Mouse (Mus musculus) regulatory T cell (primary cell): Measurements from ENCODE around the gene Tcl1.
"Not testable (repeated sequence)": the region's sequence is repeated elsewhere in the genome, so short reads cannot be mapped to it uniquely, and the experiment has no call there.

Source experiments
- in situ Hi-C: fragments of 300-600 bp; cut with MboI, MseI; formaldehyde crosslinking; loops from one replicate; pipeline ENCODE4 v1.15.1; 2025; ENCODE audit warnings: high pct_unique_total_duplicates

Gene Tcl1

DNA sequence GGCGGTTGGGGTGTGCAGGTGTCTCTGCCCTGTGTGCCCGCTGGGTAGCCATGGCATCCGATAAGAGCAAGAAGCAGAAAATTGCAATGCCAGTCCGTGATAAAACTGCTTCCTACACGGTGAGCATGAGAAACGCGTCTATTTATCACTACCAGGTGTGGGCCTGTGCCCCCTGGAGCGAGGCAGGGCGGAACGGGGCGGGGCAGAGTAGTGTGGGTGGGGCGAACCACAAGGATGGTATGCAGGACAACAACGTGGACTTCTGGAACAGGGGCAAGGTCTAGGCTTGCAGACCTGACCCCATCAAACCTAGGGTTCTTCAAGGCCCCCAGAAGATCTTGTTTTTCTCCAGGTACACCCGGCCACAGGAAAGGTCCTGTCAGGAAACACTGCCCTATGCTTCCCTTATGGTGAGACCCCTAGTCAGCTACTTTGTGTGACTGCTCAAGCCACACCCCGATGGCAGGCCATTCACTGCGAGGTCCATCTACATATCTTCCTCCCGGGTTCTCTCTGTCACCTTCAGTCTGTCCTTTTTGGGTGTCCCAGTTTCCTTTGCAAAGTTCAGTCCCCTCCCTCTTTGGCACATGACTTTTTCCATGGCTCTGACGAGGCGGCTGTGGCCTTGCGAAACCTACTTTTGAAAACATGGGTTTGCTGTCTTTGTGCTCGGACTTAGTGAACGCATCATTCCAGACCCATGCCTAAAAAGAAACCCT is at the start of gene Tcl1:
TSS of gene Tcl1 (minus strand) at position 193 of the 719 bp plus-strand sequence.
- in situ Hi-C loops = no loop called here

DNA sequence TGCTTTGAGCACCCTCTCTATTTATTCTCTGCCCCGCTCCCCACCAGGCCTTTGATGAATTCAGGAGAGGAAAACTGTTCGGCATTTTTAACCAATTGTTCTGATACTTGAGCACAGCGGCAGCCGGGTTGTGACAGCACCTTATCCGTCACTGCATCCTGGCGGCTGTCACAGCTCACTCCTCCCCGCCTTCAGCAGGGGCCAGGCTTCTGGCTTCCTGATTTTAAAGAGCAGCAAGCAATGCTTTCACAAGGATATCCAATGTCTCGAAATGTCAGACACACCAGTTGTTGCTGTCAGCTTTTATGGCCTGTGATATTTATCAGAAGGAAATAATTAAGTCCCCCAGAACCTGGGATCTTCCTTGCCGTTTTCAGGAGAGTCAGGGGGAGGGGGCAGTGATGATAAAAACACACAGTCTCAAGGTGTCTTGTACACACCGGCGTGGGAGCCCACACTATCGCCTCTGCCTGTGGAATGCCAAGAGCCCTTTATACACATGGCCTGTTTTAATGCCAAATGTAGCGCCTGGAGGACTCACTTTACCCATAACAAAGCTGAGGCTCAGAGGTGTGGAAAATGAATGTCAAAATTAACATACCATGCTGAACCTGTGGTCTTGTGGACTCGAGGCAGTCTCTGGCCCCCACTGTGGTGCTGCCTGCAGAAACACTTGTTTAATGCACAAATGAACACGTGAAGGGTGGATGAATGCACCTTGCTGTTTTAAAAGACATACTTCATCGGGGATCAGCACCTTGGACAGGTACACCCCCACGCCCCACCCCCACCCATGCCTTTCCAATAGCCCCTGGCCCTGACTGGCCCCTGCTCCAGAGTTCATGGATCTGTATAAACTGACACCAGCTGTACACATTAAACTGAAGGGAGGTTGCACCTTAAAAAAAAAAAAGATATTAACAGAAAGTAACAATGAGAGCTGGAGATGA is 48.7 kb upstream of the Tcl1 start:
- in situ Hi-C loops = no loop called here

DNA sequence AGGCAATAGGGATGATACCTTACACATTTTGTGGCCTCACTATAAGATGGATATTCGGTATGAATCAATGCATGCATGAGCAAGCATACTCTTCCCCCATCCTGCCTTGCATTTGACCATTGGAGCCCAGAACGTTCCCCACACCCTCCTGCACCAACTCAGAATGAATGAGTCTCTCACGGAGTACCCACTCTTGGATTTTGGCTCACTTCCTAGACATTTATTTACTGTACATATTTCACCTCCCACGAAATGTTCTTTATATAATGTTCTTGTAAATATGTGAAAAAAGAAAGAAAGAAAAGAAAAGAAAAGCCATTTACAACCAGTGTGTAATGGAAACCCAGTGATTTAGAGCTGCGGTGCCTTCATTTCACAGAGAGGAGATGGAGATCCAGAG is 44.5 kb upstream of the Tcl1 start:
- in situ Hi-C loops = no loop called here

DNA sequence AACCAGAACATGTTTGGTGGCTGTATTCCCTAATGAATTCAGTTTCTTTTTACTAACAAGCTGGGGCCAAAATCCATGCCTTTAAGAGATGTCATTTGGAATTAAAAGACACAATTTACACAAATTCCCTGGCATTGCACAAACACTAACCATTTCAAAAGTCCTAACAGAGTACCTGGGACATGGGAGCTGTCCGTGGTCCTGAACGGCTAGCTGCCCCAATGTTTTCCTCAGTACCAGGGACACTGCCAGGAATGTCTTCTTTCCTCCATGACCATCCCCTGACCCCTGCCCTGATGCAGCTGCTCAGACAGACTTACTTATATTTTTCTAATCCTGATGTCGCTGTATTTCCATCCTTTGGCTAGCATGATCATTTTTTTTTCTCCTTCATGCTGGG is 43.5 kb upstream of the Tcl1 start:
- in situ Hi-C loops = no loop called here

DNA sequence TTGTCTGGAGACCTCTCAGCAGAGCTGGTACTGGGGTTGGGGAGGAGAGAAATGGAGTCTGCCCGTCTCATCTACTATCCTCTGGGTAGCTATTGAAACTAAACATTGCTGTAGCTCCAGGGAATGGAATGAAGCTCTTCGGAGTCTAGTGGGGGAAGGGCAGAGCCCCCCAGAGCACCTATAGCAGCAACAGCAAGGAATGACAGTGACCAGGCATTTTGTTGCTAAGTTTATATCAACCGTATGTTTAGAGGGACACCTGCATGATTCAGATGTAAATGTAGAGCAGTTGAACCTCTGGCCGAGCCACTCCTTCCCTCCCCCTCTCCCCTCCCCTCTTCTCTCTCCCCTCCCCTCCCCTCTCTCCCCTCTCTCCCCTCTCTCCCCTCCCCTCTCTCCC is 36.6 kb upstream of the Tcl1 start:
- in situ Hi-C loops = no loop called here

DNA sequence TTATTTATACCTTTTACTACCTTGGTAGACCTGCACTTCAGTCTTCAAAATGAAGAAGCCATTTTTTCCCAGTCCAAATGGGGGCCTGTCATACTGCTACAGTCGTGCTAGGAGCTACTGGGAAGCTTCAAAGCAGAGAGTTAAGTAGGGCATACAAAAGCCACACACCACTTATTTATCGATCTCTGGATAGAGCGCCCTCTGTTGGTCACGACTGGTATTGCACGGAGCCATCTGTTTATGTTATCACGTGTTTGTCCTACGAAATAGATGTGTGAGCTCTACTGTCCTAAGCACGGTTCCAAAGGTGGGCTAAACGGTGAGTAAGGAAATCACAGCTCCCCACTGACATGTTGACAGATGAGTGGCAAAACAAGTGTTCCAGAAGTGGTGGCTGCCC is 36.2 kb upstream of the Tcl1 start:
- in situ Hi-C loops = no loop called here

DNA sequence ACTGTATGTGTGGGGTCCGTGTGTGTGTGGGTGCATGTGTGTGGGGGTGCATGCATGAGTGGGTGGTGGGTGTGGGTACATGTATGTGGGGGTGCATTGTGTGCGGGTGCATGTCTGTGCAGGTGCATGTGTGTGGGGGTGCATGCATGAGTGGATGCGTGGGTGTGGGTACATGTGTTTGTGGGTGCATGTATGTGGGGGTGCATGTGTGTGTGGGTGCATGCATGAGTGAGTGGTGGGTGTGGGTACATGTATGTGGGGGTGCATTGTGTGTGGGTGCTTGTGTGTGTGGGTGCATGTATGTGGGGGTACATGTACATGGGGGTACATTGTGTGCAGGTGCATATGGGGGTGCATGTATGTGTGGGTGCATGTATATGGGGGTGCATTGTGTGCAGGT is 31.2 kb upstream of the Tcl1 start:
- in situ Hi-C loops = no loop called here

DNA sequence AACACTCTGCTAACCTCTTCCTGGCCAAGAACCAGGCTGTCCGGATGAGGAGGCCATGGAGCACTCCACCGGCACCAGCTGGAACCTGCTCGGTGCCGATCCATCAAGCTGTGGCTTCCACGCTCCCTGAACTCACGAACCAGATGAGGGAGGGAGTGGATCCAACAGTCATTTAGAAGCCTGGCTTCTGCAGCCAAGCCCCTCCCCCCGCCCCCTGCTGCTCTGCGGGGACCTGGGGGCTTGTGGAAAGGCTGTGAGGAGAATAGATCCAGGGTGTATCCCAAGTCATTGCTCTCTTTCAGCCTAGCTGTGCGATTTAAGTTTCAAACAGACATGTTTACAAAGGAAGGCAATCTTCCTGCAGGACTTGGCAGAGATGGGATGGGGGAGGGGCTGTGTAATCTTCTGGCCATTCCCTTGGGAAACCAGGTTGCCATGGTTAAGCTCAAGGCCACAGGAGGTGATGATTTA is 26.2 kb upstream of the Tcl1 start:
- in situ Hi-C loops = no loop called here

DNA sequence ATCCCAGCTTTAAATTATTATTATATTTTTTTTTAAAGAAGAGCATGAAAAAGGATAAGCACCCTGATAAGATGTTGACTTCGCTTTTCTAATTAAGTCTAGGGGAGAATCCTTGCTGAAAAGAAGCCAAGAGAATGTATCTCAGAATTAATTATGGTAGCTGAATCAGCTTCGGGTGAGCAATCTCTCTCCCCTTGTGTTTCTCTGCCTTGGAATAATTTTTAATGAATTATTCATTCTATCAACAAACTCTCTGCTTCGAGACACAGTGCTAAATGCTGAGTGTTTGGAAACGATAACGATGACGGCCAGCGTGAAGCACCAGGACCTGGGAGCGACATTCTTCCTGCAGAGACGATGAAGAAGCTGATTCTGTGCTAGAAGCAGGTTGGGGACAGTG is 16.5 kb upstream of the Tcl1 start:
- in situ Hi-C loops = no loop called here

DNA sequence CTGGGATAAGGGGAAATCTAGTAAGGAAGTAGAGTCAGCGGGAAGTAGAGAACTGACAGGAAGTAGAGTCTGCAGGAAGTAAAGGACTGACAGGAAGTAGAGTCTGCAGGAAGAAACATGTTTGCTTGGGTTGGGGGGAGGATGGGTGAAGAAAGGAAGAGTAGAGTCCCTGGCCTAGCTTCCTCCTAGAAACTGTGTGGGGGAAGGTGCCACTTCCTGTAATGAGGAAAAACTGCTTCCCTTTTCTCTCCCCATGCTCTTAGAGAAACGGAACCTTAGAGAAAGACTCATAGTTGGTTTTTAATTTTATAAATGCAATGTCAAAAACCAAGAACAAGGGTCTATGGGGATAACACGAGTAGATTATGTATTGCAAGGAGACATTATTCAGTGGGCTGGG is 12.5 kb upstream of the Tcl1 start:
- in situ Hi-C loops = no loop called here

DNA sequence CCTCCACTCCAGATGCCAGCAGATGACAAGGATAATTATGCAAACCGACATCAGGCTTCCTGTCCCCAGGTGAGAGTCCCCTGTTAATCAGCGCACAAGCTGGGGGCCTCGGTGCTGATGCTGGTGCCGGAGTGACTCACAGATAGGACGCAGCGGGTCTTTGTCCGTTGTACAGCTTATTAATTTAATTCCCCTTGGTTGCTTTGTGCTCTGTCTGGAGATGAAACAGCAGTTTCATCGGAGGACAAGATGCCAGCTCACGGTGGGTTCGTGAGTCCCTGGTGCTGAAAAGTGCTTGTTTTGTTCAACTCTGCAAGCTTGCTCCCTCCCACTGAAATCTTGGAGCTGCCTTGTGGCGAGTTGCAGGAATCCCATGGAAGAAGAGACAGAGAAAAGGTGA is 11.8 kb upstream of the Tcl1 start:
- in situ Hi-C loops = no loop called here

DNA sequence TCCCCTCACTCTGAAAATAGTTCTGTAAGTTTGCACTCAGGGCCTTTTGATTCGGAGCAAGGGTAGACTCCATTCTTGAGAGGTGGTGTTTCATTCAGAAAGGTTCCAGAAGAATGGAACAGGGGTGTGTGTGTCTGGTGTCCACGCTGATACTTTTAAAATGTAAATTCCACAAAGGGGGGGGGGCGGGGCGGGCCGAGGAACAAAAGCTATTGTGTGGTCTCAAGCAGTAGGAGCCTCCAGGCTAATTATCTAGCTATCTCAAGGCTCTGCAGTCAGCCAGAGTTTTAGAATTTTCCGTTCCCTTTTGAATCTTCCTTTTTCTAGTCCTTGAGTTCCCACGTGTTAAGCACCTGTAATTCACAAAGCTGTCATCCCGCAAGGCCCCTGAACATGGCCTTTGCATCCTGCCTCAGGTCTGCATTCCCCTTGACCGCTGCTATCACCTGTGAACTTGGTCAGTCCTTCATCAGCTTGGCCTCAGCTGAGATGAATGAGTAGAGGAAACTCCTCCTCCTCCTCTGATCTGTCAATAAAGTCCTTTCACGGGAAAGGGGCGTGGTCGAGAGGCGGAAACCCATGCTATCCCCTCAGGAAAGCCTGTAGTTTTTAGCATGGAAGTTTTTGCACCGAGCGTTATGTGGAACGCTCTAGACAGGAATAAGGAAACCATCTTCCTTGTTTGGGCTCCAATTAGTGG is 2.2 kb upstream of the Tcl1 start:
- in situ Hi-C loops = no loop called here

DNA sequence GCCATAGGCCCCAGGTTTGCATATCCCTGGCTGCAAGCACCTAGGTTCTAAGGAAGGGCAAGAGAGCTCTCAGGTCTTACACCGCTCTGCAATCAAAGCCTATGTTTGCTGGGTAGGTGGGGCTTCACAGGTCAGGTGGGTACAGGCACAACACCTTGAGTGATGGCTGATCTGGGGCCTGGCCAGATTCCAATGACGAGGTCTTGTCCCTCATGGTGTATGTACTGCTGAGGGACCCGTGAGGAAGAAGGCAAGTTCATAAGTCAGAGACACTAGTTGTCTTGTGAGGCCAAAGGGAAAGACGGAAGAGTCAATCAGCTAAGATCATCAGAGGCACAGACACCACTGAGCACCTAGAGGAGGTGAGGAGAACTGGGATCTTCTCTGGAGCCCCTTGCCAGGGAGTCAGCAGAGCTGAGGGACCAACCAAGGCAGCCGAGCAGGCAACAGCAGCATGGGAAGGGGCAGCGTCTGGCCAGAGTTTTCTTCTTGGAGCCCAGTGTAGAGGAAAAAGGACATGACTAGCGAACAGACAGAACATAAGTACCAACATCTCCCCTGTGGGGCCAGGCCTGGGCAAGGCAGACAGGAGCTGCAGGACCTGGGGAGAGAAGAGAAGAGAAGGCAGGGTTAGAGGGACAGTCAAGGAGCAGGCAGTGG is 5.4 kb downstream of the Tcl1 start:
- in situ Hi-C loops = no loop called here

DNA sequence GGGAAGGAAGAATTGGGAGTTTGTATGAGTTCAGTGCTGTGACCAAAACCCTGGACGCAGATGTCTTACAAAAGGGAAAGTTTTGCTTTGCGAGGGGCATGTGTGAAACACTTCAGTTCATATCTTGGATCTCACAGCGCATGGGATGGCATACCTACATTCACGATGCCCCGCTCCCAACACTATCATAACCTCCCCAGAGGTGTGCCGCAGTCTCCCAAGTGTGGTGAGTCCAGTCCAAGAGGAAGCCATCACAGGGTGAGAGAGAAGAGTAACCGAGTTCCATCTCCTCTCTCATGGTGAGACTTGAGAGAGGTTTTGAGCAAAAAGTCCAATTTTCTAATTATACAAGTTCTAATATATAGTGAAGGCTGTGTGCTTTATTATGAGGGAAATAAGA is 13.4 kb downstream of the Tcl1 start:
- in situ Hi-C loops = no loop called here

DNA sequence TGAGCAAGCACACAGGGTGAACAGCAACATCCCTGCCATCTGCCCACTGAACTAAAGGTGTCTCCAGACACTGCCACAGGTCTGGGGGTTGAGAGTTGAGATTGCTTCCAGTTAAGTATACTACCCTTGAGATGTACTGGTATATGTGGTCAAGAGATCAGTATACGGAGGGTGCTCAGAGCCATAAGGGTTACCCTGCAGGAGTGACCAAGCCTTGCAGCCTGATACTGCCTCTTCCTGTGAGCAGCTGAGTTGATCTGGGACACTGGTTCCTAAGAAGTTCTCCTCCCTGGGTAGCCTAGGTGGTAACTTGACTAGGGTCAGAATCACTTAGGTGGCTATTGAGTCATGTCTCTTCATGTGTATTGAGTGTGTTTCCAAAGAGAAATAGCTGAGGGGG is 14.2 kb downstream of the Tcl1 start:
- in situ Hi-C loops = no loop called here

DNA sequence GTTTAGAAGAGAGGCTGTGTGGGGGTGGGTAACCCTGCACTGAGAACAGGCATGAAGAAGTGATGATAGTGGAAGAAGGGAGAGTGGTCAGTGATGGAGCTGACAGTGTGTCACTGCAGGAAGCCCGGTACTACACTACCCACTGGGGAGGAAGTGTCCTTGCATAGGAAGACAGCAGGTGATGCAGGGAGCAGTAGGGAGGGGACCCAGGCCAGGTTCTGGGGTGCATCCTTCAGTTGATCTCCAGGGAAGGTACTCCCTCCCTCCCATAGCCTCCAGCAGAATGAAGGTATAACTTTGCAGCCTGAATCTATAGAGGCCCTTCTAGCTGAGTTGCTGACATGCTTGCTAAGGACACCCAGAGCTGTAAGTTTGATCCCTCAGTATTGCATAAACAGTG is 15.5 kb downstream of the Tcl1 start:
- in situ Hi-C loops = no loop called here

DNA sequence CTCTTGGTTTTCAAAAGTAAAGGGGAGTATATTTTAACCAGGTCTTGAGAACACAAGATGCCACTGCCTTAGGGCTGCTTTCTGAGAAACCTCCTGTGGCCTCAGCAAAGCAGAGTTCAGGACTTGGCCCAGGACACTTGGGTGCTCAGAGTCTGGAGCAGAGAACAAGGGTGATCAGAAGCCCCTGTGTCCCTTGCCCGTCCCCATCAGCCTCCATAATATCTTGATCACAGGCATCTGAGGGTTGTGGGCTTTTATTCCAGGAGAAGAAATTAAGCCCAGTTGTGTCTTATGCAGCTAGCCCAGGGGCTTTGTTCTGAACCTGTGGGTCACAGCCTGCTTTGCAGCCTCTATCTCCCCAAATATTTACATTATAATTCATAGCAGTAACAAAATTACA is 20.9 kb downstream of the Tcl1 start, which contains the start of gene Tcl1b4:
TSS of gene Tcl1b4 (plus strand) at position 301 of the 400 bp plus-strand sequence.
- in situ Hi-C loops = not testable (repeated sequence)

DNA sequence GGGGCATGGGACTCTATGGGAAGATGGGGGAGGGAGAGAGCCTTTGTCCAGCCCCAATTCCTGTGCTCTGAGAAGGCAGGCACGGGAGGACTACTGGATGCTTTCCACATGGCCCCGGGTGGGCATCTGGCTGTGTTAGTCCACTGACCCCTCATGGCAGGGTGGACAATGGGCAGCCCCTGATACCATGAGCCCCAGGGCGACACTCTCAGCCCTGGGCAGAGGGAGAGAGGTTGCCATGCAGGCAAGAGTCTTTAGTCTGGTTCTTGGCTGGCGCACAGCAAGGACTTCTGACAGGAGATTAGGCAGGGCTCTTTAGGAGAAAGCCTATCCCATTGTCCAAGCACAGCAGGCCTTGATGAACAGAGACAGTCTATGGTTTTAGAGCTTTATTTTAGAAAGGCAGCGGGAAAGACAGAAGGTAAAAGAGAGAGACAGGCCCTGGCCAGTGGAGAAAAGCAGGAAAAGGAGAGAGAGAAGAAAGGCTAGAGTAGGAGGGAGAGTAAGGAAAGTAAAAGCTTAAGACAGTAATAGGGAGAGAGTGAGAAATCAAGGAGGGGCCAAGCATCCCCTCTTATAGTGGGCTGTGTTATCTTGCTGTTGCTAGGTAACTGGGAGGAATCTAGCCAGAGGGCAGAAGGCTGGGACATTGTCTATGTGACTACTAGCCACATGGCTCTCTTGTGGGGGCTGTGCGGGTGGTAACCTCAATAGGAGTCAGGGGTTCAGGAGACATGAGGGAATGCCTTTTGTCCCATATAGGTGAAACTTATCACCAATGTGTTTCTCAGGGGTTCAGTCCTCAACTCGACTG is 22.7 kb downstream of the Tcl1 start:
- in situ Hi-C loops = not testable (repeated sequence)

DNA sequence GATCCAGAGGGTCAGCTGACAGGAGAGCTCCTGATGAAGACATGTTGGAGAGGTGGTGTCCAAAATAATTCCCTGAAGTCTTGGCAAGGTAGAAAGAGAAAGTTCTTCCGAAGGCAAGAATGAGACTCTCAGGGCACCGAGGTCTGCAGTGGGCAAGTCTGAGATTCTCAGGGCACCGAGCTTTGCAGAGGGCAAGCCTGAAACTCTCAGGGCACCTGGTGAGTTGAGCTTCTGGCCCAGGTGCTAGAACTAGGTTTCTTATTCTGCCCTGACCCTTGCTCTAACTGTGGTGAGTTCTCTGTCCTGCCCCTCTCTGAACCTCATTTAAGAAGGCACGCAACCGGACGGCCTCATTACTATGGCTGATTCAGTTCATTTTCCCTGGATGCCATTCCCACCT is 31.9 kb downstream of the Tcl1 start, which contains the start of gene Tcl1b3:
TSS of gene Tcl1b3 (plus strand) at position 301 of the 400 bp plus-strand sequence.
- in situ Hi-C loops = not testable (repeated sequence)

DNA sequence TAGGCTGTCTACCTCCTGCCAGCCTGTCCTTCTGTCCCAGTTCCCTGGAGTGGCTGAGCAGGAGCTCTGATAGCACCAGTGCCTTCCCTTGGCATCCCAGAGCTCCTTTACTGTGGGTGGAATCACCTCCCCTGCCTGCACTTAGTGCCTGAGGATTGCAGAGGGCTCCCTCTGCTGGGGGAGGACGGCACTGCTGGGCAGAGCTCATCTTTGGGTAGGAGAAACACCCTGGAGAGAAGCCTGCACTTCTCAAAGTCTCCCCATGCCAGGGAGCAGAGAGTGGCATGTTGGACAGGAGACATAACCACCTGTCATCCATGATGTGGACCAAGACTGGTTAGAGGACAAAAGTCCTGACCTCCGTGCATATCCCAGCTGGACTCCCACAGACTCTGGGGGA is 33.6 kb downstream of the Tcl1 start:
- in situ Hi-C loops = not testable (repeated sequence)
